Mouse (Mus musculus) heart, adult 2 months (tissue): ENCODE data around the gene Gm6525.

ENCODE experiments used
- CTCF ChIP-seq: fragments of 200-600 bp; IDR thresholded peaks from 2 replicates; pipeline ENCODE4 v1.8.1; 2022; ENCODE audit warnings: antibody characterized with exemption, mild to moderate bottlenecking, moderate library complexity
- POLR2A ChIP-seq: fragments of 200-500 bp; IDR thresholded peaks from 2 replicates; pipeline ENCODE4 v1.6.1; 2011; ENCODE audit warnings: mild to moderate bottlenecking, low read depth, low read length, control low read depth; ENCODE audit not compliant: insufficient read depth

DNA sequence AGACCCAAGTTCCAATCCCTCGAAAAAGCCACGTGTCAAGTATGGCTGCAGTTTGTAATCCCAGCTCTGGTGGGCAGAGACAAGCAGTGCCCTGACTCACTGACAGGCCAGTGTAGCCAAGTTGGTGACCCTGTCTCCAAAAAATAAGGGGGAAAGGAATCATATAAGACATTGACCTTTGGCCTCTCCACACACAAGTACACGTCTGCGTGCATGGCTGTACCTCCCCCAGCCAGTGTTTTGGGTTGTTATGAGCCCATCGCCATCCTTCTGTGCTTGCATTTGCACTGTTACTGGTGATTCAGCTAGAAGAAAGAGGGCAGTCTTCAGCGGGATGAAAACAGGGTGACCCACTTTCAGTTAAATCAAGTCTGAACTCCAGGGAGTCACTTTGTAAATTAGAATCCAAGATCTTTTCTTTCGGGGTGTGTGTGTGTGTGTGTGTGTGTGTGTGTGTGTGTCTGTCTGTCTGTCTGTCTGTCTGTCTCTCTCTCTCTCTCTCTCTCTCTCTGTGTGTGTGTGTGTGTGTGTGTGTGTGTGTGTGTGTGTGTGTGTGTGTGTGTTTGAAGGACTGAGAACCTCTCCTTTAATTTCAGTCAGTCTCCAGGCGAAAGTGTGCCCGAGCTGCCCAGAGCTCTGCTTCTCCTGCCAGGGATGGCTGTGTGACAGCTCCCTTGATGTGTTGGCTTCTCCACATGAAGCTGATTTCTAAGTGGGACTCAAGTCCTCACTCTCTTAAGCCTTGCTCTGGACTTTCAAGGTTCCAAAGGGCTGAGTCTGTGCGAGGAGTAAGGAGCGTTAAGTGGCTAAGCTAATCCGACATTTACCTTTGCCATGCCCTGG lies 43.4 kb downstream of the Gm6525 start:
- TF ChIP-seq CTCF (no peak), POLR2A (no peak)
